Mouse (Mus musculus) intestine, postnatal 0 days (tissue): ENCODE results near the gene Opcml. TPM values are rescaled to one million over a fixed set of nuclear protein-coding genes. Genes with fewer than 3 reads are reported as not detected.

Source experiments
- ATAC-seq: fragments of 200-750 bp; cut with Nextera tagmentation; 2 replicates; pipeline ENCODE4 v1.8.0; 2017; ENCODE audit warnings: mild to moderate bottlenecking, moderate TSS enrichment, moderate library complexity
- H3K27ac ChIP-seq: fragments of 300-500 bp; sonication (generic); 2 replicates; pipeline ENCODE4 v1.5.1; 2014; ENCODE audit warnings: mild to moderate bottlenecking, low read depth, low read length, moderate library complexity
- H3K27me3 ChIP-seq: fragments of 300-500 bp; sonication (generic); replicated peaks from 2 replicates; pipeline ENCODE4 v1.6.1; 2014; ENCODE audit warnings: low read length, mixed read lengths; ENCODE audit not compliant: control insufficient read depth, insufficient read depth
- H3K36me3 ChIP-seq: fragments of 300-500 bp; sonication (generic); 2 replicates; pipeline ENCODE4 v1.6.1; 2014; ENCODE audit warnings: mild to moderate bottlenecking, moderate library complexity; ENCODE audit not compliant: control insufficient read depth, insufficient read depth
- H3K4me1 ChIP-seq: fragments of 300-500 bp; sonication (generic); replicated peaks from 2 replicates; pipeline ENCODE4 v1.6.1; 2014; ENCODE audit warnings: antibody characterized with exemption, low read length, mixed read lengths; ENCODE audit not compliant: control insufficient read depth, insufficient read depth
- H3K4me2 ChIP-seq: fragments of 300-500 bp; sonication (generic); replicated peaks from 2 replicates; pipeline ENCODE4 v1.6.1; 2014; ENCODE audit warnings: low read depth, mild to moderate bottlenecking, moderate library complexity
- H3K4me3 ChIP-seq: fragments of 300-500 bp; sonication (generic); 2 replicates; pipeline ENCODE4 v1.5.1; 2014; ENCODE audit warnings: low read depth, low read length
- H3K9ac ChIP-seq: fragments of 300-500 bp; sonication (generic); 2 replicates; pipeline ENCODE4 v1.6.1; 2014; ENCODE audit warnings: mild to moderate bottlenecking, low read depth, low read length
- H3K9me3 ChIP-seq: fragments of 300-500 bp; sonication (generic); 2 replicates; pipeline ENCODE4 v1.6.1; 2016; ENCODE audit warnings: mixed run types; ENCODE audit not compliant: control insufficient read depth
- CTCF ChIP-seq: sonication (generic); IDR thresholded peaks from 2 replicates; pipeline ENCODE4 v1.5.1; 2016; ENCODE audit warnings: low read depth, mild to moderate bottlenecking, control low read depth, antibody characterized with exemption, moderate library complexity
- WGBS: fragments of 180-500 bp; shearing (Covaris S2); extraction: QIAGEN DNeasy Blood & Tissue Kit; methylation state at CpG from one replicate; pipeline ENCODE4 v1.1.7; 2014; 5-methylcytosine and 5-hydroxymethylcytosine counted together
- polyA plus RNA-seq: library from polyadenylated mRNA; unstranded; fragments of >200 nt; fragmentation: Nextera tagmentation; extraction: Ambion mirVana; gene quantifications from 2 replicates; pipeline ENCODE4 v1.2.1, GENCODE M21; 2015

Opcml gene
- polyA plus RNA-seq, 1 experiment from 2014 or later, result 1.7 TPM

DNA sequence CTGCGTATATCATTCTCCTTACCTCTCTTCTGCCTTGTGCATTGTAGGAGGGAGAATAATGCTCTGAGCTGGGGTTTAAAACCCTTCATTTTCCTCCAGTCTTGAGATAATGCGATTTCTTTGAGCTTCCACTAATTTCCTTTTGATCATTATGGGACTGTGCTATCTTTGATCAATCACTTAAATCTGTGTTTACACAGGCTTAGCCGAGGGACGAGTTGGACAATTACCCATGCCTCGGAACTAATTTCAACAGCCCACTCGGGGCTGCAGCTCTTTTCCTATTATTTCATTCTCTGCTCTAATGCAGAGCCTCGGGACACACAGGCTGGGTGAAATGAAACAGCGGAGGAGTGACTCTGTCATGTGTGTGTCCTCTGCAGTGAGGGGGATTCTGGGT lies 220.9 kb downstream of the Opcml start:
- Histone ChIP-seq H3K27me3 (no peaks in the 10 kb centered on the region), H3K4me3 (no peak overlapping the region), H3K36me3 (no peaks in the 10 kb centered on the region), H3K9me3 (no peaks in the 10 kb centered on the region), H3K4me1 (no peaks in the 10 kb centered on the region), H3K4me2 (no peak overlapping the region), H3K9ac (no peak overlapping the region), H3K27ac (no peak overlapping the region)
- WGBS, result 35% methylated on average over 8 of the region's 8 CpGs
- no peak for TF ChIP-seq CTCF
- ATAC-seq, result no peak

DNA sequence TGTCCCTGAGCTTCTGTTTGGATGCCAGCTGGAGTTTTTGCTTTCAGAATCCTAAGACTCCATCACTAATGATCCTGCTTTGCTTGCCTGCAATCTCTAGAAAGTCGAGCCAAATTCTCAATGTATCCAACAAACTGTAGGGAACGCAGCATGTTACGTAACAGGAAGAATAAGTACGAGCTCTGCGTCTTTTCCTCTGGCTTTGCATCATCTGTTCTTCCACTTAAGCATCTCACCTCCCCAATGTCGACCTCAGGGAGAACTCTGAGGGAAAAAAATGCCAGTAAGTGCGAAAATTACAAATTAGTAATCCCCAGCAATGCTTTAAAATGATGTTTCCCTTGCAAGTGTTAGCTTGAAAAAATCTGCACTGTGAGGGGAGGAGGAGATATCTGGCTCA lies 222.1 kb downstream of the Opcml start:
- Histone ChIP-seq H3K4me2 (no peak overlapping the region), H3K27me3 (no peaks in the 10 kb centered on the region), H3K4me1 (no peaks in the 10 kb centered on the region), H3K9me3 (no peaks in the 10 kb centered on the region), H3K4me3 (no peak overlapping the region), H3K36me3 (no peaks in the 10 kb centered on the region), H3K27ac (no peak overlapping the region), H3K9ac (no peak overlapping the region)
- WGBS, result 51% methylated on average over 7 of the region's 7 CpGs
- ATAC-seq, result no peak
- no peak for TF ChIP-seq CTCF

DNA sequence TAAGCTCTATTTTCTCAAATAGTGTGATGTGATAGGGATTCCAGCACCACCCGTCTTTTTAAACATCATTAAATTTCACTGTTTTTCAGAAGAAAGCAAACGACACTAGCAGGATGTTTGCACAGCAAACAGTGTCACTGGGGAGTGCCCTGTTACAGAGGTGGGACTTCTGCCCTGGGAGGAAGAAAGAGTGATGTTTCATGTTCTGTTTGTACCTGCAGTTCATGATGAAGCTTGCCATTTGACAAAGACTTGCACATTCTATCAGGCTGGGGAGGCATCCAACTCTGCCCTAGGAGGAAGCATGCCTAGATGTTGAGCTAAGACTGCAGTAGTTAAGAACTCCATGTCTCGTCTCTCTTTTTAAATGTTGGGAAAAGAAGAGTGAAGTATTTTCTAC lies 222.6 kb downstream of the Opcml start:
- 26% methylated on average over 3 of the region's 3 CpGs for WGBS
- H3K4me1 ChIP-seq, result no peaks in the 10 kb centered on the region

DNA sequence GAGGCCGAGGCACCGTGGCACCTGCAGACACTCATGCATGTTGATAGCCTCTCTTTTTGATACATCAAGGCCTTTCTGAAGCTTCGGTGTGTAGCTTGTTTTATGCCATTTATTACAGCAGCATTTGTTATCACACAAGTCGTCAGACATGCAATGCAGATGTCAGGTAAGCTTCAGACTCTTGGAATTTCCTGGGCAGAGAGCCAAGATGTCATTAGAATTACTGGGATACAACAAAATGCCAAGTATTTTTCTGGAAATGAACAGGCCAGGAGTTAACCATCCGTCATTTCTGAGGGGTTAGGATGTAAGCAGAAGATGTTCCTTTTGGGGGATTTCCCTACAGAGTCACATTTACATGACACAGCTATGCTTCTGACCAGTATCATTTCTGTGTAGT lies 237.6 kb downstream of the Opcml start:
- no peaks in the 10 kb centered on the region for H3K4me1 ChIP-seq
- H3K27me3 ChIP-seq, result no peaks in the 10 kb centered on the region
- 51% methylated on average over 5 of the region's 5 CpGs for WGBS

More for the DNA sequence above, 222.6 kb downstream of the Opcml start:
- no peak for ATAC-seq
- Histone ChIP-seq H3K4me3 (no peak overlapping the region), H3K27ac (no peak overlapping the region), H3K27me3 (no peaks in the 10 kb centered on the region), H3K36me3 (no peaks in the 10 kb centered on the region), H3K4me2 (no peak overlapping the region), H3K9ac (no peak overlapping the region), H3K9me3 (no peaks in the 10 kb centered on the region)
- TF ChIP-seq CTCF, result no peak

DNA sequence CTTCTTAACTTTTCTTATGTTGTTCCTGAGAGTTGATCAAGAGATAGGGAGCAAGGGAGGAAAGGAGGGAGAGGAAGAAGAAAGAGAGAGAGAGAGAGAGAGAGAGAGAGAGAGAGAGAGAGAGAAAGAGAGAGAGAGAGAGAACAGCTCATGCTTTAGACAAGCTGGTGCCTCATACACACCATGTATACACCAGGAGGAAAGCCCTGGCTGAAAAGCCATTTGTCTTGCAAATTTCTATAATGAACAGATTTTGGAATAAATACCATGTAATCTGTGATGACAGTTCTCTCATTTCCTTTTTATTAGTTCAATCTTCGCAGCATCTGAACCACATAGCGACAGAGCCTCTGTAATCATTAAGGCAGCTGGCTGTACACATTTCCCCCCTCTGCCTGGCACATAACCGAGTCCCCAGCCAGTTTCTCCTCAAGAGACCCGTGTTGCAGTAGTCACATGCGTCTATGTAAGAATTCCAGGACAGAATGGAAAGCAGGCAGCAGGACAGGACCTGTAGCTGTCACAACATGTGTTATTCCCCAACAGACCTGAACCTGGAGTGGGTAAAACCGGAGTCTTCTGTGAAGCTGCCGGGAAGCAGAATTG lies 238.3 kb downstream of the Opcml start:
- no peaks in the 10 kb centered on the region for H3K36me3 ChIP-seq
- TF ChIP-seq CTCF, result no peak
- 69% methylated on average over 7 of the region's 7 CpGs for WGBS
- no peak for ATAC-seq
- no peak overlapping the region for H3K4me2 ChIP-seq
- no peak overlapping the region for H3K9ac ChIP-seq
- H3K27me3 ChIP-seq, result no peaks in the 10 kb centered on the region
- no peak overlapping the region for H3K4me3 ChIP-seq
- H3K27ac ChIP-seq, result no peak overlapping the region
- H3K9me3 ChIP-seq, result no peaks in the 10 kb centered on the region
- no peaks in the 10 kb centered on the region for H3K4me1 ChIP-seq

More for the DNA sequence above, 237.6 kb downstream of the Opcml start:
- TF ChIP-seq CTCF, result no peak
- no peak overlapping the region for H3K4me3 ChIP-seq
- no peak for ATAC-seq
- H3K9me3 ChIP-seq, result no peaks in the 10 kb centered on the region
- no peak overlapping the region for H3K4me2 ChIP-seq
- H3K36me3 ChIP-seq, result no peaks in the 10 kb centered on the region
- H3K9ac ChIP-seq, result no peak overlapping the region
- H3K27ac ChIP-seq, result no peak overlapping the region

DNA sequence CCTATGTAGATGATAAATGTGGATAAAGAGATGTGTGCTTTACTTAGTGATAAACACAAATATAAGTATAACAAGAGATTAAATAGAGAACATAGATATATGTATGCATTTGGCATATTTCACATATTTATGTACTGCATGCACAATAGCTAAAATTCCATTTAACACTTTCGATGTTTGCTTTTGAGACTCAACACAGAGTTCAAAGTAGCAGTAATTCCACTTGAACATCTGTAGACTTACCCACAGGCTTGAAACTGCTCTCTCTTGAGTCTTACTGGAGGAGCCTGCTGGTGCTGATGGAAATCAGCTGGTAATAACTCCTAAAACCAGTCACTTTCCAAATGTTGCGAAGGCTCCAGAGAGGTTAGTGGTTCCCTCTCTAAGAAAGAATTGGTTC lies 258.6 kb downstream of the Opcml start:
- H3K9ac ChIP-seq, result no peak overlapping the region
- no peak for ATAC-seq
- no peak overlapping the region for H3K4me3 ChIP-seq
- no peaks in the 10 kb centered on the region for H3K4me1 ChIP-seq
- no peaks in the 10 kb centered on the region for H3K27me3 ChIP-seq
- TF ChIP-seq CTCF, result no peak
- H3K27ac ChIP-seq, result no peak overlapping the region
- H3K4me2 ChIP-seq, result no peak overlapping the region
- H3K9me3 ChIP-seq, result no peaks in the 10 kb centered on the region
- WGBS, result 92% methylated on average over 2 of the region's 2 CpGs
- no peaks in the 10 kb centered on the region for H3K36me3 ChIP-seq
